Mouse (Mus musculus) erythroblast, embryonic 14.5 days (primary cell): ENCODE measurements at regions not wholly inside any gene's neighbourhood (a gene's known extent, or its start where the extent isn't known, plus 50 kb on each side); places are given as distances from the start of the nearest gene placed in this dataset.

Source experiments
- GATA1 ChIP-seq: IDR thresholded peaks from 2 replicates; pipeline ENCODE4 v1.6.1; 2012; ENCODE audit warnings: low read length, inconsistent platforms, mixed read lengths
- TAL1 ChIP-seq: IDR thresholded peaks from 3 replicates; pipeline ENCODE4 v1.6.1; 2012; ENCODE audit warnings: low read length, inconsistent platforms, mixed read lengths

DNA sequence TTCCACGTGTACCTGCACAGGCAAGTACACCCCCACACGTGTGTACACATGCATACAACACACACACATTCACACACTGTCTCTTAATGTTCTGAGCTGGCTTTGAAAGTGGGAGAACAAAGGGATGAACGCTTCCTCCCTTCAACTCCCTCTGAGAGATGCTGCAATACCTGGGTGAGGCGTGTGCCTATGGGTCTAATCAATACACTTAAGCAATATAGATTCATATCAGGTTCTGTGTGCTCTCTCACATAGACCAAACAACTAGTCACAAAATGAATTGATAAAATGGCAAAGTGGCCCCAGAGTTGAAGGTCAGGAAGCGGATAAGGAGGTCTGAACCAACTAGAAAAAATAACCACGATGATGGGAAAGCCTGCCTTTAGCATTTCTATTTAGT lies 116.1 kb upstream of the Plcz1 start:
- TF ChIP-seq GATA1 (no peak), TAL1 (no peak)
